Mouse (Mus musculus) lung, postnatal 4 days (tissue): ENCODE results near the gene Tapt1.

Experiments used
- DNase-seq, 2 experiments: peaks; one replicate each; pipeline ENCODE4 v3.0.0; 2021

Gene Tapt1

DNA sequence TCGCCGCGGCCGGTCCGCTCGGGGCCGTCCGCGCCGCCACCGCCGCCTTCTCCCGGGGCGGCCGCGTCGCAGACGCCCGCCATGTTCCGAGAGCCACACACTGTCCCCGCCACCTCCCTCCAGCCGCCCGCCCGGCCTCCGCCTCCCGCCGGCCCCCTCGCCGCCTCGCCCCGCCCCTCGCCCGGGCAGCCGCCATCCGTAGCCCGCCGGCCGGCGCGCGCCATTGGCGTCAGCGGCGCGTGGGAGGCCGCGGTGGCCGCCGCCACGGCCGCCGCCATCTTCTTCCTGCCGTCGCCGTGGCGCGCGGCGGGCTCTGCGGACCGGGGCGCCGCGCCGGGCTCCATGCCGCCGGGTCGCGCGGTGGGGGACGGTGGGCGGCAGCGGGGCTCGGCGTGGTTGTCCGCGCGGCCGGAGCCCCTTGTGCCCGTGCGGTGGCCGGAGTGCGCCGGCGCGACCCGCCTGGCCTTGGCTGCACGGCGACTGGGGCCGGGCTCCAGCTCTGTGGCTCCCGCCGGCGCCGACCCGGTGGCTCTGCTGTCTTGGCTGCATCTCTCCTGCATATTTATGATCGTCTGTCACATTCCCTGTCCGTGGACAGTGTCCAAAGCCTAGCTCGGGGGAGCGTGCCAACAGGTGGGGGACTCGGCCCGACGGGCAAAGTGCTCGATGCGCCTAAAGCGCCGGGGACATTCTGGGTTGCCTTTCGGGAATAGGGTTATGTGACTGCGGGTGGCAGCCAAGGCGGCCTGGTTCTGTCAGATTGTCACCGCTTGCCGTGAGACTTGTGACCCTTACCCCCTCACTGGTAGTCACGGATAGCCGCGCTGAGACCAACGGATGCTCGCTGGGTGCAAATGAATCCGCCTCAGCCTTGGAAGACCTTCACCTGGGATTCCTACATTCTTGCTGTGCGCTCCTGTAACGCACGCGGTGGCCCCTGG is at the start of gene Tapt1:
TSS of gene Tapt1 (minus strand) at position 106 of the 941 bp plus-strand sequence.
- peak; percentile 92 to 95 for DNase-seq

DNA sequence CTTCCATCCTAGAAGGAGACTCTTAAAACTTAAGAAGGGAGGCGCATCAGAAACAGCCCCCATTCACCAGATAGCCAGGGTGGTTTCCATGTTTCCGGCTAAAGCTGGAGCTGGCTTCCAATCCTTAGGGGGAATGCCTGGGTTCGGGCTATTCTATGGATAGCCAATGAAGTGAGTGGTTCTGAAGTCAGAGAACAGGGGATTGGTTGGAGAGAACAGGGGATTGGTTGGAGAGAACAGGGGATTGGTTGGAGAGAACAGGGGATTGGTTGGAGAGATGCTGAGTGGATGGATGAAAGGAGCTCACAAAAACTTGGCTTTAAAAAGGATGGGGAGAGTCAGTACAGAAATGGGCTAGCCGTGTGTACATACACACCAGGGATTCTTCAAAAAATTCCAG is 45.1 kb upstream of the Tapt1 start:
- DNase-seq, result no peak

DNA sequence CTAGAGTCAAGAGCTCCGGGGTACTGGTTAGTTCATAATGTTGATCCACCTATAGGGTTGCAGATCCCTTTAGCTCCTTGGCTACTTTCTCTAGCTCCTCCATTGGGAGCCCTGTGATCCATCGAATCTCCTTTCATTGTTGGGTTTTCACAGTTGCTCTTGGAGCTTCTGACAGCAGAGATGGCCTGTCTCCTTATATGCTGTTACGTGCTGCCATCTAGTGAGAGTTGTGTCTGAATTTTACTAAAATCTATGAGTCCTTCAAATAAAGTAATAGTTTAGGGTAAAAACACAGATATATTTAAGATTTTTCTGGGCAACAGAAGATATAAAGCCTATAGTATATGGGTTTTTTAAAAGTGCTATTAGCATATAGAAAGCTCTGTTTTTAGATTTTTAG is 42.1 kb upstream of the Tapt1 start:
- peak in 1 of 2 experiments; percentile 22 for DNase-seq

DNA sequence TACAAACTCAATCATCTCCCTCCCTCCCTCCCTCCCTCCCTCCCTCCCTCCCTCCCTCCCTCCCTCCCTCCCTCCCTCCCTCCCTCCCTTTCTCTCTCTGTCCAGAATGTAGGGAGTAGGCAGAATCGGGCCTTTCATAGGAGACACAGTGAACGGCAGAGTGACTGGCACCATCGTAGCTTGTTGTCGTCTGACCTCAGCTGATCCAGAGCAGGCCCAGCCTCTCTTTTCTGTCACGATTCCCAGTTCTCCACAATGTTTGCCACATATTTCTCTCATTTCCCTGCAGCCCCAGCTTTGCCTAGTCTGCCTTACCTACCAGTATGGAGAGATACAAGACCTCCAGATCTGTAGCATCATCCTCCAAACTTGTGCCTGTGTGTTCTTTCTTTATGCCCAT is 35.3 kb upstream of the Tapt1 start:
- DNase-seq, result no peak

DNA sequence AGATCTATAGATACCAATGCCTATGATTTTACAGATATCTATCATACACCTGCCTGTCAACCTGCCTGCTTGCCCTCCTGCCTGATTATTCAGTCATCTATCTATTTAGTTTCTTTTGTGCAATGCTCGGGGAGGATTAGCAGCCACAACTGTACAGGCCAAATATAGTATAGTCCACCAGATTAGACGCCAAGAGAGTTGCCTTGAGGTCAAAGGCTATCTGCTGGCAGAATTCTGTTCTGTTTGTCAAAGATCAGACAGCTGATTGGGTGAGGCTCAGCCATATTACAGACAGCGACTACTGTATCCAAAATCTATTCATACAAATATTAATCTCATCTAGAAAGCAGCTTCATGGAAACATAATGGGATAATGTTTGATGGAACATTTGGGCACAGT is 34.7 kb upstream of the Tapt1 start:
- no peak for DNase-seq

GRCm38 (mm10) chr5:44259678-44260077 is 33.3 kb upstream of the Tapt1 start:
- no peak for DNase-seq

DNA sequence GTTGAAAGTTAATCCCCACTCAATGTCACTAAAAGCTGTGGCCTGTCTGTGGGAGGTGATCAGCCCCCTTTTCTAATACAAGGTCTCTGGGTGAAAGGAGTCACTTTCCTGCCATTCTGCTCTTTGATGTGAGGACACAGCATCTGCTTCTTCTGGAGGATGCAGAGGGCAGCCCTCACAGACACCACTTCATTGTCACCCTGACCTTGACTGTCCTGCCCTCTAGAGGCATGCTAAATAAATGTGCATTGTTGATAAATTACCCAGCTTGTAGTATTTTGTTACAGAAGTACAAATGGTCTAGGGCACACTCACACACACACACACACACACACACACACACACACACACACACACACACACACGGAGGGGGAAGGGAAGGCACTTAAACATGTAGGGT is 31.7 kb upstream of the Tapt1 start:
- peak in 1 of 2 experiments; percentile 22 for DNase-seq

GRCm38 (mm10) chr5:44257401-44257800 is 31.0 kb upstream of the Tapt1 start:
- no peak for DNase-seq

DNA sequence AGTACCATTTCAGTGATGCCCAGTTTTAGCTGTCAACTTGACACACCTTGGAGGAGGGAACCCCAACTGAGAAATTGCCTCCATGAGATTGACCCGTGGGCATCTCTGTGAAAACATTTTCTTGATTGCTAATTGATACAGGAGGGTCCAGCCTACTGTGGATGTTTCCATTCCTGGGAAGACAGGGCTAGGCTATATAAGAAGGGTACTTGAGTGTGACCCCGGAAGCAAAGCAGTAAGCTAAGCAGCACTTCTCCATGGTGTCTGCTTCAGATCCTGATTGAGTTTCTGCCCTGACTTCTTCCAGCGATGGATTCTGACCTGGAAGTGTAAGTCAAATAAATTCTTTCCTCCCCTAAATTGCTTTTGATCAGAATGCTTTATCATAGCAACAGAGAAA is 30.1 kb upstream of the Tapt1 start:
- no peak for DNase-seq

DNA sequence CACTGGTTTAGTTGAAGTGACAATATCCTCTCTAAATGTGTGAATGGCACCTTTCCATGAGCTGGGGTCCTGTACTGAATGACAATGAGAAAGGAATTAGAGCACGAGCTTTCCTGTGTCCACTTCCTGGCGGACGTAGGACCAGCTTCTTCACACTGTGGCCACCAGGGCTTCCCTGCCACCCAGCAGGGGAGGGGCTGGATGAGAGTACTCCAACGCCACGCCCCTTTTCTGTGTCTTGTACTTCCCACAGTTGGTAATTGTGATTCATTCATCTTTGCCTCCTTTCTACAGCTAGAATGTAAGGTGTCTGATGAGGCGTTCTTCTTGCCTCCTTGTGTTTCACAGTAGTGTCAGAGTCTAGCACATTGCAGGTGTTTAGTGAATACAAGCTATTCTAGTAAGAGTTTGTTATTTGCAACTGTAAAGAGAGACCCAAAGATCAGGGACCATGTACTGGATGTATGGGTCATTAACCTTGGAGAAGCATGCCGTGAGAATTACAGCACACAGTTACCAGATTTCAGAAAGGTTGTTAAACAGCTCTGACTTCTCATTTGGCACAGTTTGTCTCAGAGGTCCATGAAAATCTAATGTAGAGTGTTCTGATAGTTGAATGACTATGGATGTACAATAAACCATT is 29.5 kb upstream of the Tapt1 start:
- DNase-seq, result no peak

GRCm38 (mm10) chr5:44253449-44253848 is 27.0 kb upstream of the Tapt1 start:
- DNase-seq, result no peak

GRCm38 (mm10) chr5:44252395-44252794 is 26.0 kb upstream of the Tapt1 start:
- no peak for DNase-seq

DNA sequence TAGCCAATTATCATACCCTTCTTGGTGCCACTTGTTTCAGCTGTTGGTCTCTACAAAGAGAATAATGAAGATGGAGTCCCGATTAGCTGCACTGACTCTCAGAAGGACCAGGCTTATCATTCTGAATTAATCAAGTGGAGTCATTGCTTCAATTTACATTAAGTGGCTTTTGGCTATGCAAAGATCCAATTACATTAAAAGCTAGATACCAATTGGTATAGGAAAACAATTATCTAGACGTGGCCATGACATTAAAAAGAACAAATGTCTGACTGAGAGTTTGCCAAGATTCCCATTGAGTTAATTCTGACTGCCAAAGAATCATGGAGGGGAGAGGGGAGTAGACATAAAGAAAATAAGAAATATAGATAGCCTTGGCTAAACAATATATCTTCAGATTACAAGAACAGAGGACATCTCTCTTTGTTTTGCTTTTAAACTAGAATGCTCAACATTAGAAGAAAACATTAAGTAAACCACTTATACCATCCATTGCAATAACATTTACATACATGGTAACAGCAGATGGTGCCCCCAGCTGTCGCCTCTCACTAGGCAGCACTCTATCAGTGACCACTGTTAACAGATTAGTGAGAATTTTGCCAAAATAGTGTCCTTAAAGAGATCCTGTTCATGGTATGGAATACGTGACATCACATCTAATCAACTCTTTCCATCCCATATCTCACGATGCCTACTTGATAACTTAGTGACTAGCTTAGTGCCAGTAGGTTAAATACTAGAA is 24.0 kb upstream of the Tapt1 start:
- no peak for DNase-seq

- no peak for DNase-seq
These were observed 22.9 kb upstream of the Tapt1 start for GRCm38 (mm10) chr5:44249363-44249762.

DNA sequence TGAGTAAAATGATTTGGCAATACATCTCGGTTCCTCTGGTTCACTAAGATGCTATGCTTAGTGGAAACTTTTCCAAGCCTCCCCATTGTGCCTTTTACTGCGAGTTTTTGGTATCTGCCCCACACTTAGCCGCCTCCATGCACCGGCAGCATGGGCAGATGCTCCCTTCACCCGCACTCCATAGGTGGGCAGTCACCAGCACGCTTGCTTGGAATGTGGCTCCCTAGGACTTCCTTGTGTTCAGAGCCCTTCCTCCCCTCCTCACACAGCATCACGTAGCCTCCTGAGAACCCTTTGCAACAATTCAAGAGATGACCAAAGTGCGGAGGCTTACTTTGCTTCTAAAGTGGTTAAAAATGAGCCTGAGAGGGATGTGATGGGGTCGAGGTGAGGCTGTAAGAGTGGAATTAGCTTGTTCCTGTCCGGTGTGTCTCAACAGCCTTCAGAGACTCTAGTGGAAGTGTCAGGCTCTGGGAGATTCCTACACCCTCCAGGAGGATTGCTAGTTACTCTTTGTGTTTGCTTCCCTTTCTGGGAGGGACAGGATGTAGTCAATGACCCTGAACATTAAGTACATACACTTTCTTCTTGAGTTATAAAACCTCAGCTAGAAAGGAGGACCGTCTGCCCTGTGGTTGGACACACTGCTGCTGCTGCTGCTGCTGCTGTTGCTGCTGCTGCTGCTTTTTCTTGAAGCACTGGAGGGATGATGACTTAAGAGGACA is 20.2 kb upstream of the Tapt1 start:
- DNase-seq, result no peak

GRCm38 (mm10) chr5:44244894-44245423 is 18.5 kb upstream of the Tapt1 start:
- DNase-seq, result no peak

DNA sequence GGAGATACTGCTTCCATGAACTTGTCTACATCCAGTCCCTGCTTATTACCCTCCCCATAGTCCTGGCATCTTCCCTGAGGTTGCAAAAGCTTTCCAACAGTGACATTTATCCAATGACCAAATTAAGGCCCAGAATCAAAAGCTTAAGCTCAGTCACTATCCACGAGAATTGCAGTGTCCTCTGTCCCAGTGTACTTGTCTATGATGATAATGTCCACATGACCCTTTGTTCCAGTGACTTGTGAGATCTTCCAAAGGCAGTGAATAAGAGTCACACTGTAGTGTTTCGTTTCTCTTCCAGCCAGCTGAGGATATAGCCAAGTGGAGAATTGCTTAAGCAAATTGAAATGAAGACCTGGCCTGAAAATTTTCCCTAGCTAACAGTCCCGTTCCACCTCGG is 16.4 kb upstream of the Tapt1 start:
- DNase-seq, result no peak

DNA sequence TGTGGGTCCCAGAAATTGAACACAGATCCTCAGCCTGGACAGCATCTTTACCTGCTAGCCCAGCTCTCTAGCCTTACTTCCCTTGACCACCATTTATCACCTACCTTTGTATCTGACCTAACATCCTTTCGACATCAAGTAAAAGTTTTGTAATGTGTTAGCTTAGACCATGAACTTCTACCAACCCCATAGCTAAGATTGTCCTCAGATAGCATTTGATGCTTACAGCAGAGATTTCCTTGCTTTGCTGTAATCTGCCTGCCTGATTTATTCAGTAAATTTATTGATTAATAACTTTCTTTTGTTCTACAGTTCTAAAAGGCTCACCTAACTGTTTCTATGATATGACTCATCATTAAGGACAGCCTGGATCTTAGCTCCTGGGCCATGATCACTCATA is 15.3 kb upstream of the Tapt1 start:
- DNase-seq, result no peak

DNA sequence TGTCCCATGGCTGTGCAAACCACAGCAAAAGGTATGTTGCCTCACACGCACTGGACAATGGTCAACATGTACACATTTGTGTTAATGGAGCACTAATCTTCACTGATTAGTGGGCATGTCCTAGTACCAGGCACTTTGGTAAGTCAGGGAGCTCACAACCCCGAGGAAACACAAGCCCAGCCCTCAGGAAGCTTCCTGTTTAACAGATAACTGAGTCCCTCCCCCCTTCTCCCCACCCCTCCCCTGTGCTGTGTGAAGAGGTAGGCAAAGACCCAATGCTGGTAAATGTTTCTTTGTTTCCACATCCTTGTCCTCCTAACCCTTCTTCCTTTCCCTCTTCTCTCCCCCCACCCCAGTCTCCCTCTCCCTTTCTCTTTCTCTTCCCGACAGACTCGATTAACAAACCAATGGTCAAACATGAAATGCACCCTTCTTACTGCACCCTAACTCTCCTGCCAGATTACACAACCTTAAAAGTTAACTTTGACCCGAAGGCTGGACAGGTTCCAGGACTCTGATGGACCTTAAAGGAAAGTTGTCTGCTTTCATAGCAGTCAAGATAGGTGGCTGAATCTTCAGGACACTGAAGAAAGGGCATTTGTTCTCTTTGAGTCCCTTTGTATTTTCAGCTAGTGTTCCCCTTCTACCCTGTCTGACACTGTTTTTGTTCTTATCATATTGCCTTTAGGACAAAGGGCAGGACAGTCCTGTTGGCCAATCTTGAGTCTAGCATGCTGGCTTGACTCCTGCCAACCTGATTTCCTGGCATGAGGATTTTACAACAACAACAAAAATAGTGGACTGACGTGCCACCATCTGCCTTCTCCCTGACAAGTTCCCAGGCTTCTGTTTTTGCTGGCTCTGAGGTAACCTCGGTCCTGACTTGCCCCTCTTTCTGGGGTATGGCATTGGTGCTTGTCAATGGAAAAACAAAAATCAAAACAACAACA is 13.0 kb upstream of the Tapt1 start:
- DNase-seq, result no peak

- no peak for DNase-seq
These were observed 11.8 kb upstream of the Tapt1 start for GRCm38 (mm10) chr5:44238201-44238600.

GRCm38 (mm10) chr5:44234606-44235005 is 8.2 kb upstream of the Tapt1 start:
- DNase-seq, result no peak
